Mouse (Mus musculus): ENCODE data around the gene Slc6a1.
A peak's percentile ranks its signal among the peaks of the same experiment; 100 is the strongest.

Gene Slc6a1

GRCm38 (mm10) chr6:114282469-114283277 is at the start of gene Slc6a1:
Gene Slc6a1, plus strand, starts transcription at chr6:114282635.
- DNase-seq (ENCODE audit: low read depth, low spot score): peak; percentile 71

DNA sequence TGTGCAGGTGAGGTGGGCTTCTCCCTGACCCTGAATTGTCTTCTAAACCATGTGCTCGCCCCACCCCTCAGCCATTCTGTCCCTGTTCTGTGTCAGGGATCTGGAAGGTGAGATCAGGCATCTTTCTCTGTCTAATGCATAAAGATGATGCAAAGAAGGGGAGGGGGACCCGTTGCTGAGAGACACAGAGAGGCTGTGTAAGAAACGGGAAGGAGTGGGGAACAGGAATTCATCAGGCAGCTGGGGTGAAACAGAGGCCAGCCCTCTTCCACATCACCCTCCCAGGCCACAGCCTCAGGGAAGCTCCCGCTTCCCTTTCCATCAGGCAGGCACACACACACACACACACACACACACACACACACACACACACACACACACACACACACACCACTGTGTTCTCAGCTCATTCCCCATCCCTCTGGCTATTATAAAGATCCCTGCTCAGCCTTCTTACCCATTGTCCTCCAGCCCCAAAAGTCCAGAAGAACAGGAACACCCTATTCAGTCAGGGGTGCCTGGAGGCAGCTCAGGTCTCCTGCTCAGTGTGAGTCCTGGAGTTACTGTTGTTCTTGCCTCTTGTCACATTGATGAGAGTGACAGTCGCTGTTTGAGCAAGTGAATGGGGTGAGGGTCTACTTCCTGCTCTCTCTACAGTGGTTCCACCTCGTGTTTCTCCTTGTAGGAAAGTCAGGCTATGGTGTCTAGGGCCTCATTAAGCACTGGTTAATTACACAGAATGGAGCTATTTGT is 43.4 kb upstream of the Slc6a1 start:
- no peak for DNase-seq (ENCODE audit: low read depth, low spot score)

- no peak for DNase-seq (ENCODE audit: low read depth, low spot score)
Observed at GRCm38 (mm10) chr6:114245665-114246064, 36.8 kb upstream of the Slc6a1 start.

DNA sequence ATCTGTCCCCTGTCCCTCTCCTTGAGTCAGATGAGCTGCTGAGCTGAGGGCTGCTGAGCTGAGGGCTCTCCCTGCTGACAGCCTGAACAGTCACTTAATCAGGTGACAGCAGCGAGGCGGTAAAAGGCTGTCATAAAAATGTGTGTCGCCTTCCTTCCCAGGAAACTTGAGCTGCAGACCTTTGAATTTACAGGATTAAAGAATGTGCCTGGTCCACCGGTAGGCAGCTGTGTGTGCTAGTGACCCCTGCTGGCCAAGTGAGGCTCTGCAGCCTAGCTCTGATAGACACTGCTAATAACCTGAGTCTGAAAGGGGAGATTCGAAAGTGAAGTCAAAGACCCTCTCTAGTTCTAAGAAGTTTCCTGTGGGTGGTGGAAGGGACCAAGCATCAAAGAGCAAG is 32.1 kb upstream of the Slc6a1 start:
- DNase-seq (ENCODE audit: low read depth, low spot score): peak; percentile 68

DNA sequence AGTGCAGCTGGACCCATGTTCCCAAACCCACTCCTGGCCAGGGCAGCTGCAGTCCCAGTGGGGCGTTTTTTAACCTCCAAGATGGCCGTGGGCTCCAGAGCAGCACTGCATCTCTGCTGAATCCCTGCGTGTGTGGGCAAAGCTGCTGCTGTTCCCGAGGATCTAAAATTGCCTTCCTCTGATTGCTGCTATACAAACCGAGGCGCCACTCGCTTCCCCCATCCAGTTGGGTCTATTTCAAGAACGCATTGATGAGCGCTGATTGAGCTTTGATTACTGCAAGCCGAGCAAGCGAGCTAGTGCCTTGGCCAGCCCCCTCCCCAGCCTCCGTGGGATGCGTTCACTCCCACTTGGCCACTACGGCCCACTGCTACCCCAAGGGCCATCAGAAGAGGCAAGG is 27.5 kb upstream of the Slc6a1 start:
- no peak for DNase-seq (ENCODE audit: low read depth, low spot score)

DNA sequence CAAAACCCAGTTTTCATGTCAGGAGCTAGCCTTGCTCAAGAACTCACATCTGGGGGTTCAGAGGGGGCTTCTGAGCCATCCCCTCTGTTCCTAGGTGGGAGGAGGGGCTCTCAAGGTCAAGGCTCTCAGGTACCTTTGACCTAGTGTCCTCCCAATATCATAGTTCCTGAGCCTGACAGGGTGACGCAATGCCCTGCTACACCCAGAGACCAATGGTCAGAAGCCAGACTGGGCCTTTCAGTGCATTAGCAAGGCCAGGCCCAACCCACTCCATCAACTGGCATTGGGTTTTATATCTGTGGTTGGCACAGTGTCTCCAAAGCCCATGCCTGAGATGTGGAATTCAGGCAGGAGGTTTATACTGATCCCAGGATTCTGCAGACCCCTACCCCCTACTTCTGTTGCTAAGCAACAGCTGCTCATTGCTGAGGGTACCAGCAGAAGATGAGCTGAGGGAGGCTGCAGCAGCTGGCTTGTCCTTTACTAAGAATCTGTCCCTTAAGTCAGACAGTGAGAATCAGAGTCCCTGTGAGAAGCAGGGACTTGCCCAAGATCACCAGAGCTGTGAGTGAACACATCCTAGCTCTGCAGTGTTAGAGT is 24.6 kb upstream of the Slc6a1 start:
- DNase-seq (ENCODE audit: low read depth, low spot score): no peak

GRCm38 (mm10) chr6:114258661-114259193 is 23.7 kb upstream of the Slc6a1 start:
- no peak for DNase-seq (ENCODE audit: low read depth, low spot score)

DNA sequence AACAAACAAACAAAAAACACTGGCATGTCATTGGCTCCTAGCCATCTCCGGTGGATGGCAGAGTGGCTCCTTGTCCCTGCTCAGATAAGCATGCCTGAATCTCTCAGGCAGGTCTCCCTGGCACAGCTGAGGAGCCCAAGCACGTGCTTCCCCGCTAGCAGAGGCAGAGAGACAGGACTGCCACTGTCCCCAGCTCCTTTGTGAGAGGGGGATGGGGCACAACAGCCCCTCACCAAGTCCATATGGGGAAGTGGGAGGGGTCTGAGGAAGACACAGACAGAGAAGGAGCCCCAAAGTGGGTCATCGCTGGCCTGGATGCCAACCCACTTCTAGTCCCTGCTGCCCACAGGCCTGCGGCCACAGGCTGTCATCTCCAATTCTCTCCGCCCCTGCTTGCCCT is 20.8 kb upstream of the Slc6a1 start:
- peak; percentile 54 for DNase-seq (ENCODE audit: low read depth, low spot score)

GRCm38 (mm10) chr6:114264010-114264409 is 18.4 kb upstream of the Slc6a1 start:
- DNase-seq (ENCODE audit: low read depth, low spot score): no peak

GRCm38 (mm10) chr6:114264426-114264825 is 18.0 kb upstream of the Slc6a1 start:
- DNase-seq (ENCODE audit: low read depth, low spot score): no peak

GRCm38 (mm10) chr6:114266273-114266672 is 16.2 kb upstream of the Slc6a1 start:
- DNase-seq (ENCODE audit: low read depth, low spot score): no peak

DNA sequence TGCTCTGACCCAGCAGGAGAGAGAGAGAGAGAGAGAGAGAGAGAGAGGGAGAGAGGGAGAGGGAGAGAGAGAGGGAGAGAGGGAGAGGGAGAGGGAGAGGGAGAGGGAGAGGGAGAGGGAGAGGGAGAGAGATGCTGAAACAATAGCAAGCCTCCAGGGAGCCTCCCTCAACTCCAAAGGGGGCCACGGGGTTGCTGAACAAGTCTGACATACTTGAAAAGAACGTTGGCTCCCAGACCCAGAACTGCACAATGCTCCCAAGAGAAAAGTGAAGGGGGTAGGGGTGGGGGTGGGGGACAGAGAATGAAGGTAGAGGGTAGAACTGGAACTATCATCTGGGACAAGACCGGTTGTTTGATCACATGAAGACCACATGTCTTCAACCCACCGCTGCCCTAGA is 14.5 kb upstream of the Slc6a1 start:
- DNase-seq (ENCODE audit: low read depth, low spot score): no peak

GRCm38 (mm10) chr6:114269589-114269988 is 12.8 kb upstream of the Slc6a1 start:
- no peak for DNase-seq (ENCODE audit: low read depth, low spot score)

DNA sequence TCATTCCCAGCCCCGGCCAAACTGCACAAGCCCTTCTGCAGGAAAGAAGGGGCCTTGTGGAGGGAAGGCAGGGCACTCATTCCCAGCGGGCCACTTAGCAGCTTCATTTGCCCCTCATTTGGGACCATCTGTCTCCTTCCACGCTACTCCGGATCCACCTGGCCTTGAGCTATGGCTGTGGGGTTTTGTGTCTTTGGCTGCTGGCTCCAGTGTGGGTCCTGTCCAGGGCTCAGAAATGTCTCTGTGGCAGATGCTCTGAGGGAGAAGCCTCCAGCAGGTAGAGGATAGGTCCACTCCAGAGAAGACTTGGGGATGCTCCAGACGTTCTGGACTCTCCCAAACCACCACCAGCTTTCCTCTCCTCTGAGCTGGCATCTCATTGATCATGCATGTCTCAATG is 11.6 kb upstream of the Slc6a1 start:
- no peak for DNase-seq (ENCODE audit: low read depth, low spot score)

DNA sequence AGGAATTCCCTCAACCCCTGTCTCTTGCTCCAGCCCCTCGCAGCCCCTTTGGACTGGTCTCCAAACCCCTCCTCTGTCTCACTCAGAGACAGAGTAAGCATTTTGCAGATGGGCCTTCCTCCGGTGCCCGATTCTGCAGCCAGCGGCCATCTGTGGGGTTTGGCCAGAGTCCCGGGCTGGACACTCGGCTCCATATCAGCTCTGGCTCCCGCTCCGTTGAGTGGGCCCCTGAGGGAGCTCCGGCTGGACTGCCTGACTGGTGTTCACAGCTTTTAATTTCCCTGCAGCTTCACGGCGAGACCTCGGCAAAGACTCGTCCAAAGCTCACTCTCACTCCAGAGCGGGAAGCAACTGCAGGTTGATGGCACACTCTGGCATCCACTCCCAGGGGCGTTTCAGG is 10.2 kb upstream of the Slc6a1 start:
- DNase-seq (ENCODE audit: low read depth, low spot score): no peak

- DNase-seq (ENCODE audit: low read depth, low spot score): no peak
Observed at GRCm38 (mm10) chr6:114273997-114274728, 8.3 kb upstream of the Slc6a1 start.

DNA sequence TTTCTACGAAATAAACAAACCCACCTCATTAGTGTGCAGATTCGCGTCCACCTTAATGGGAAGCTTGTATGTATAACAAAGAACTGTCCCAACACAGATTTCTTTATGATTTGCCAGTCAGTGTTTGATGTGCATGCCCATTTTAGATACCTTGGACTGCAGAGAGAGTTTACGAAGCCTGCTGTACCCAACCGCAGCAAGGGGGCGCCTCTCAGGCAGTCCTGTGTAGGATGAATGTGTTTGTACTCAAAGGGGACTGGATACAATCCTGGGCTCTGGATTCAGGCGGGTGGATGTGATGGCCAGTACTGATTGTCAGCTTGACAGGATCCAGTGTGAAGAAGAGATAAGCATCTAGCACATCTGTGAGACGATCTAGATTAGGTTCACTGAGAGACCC is 6.6 kb upstream of the Slc6a1 start:
- DNase-seq (ENCODE audit: low read depth, low spot score): no peak

- DNase-seq (ENCODE audit: low read depth, low spot score): no peak
Observed at GRCm38 (mm10) chr6:114283278-114283770, 889 bp downstream of the Slc6a1 start.

DNA sequence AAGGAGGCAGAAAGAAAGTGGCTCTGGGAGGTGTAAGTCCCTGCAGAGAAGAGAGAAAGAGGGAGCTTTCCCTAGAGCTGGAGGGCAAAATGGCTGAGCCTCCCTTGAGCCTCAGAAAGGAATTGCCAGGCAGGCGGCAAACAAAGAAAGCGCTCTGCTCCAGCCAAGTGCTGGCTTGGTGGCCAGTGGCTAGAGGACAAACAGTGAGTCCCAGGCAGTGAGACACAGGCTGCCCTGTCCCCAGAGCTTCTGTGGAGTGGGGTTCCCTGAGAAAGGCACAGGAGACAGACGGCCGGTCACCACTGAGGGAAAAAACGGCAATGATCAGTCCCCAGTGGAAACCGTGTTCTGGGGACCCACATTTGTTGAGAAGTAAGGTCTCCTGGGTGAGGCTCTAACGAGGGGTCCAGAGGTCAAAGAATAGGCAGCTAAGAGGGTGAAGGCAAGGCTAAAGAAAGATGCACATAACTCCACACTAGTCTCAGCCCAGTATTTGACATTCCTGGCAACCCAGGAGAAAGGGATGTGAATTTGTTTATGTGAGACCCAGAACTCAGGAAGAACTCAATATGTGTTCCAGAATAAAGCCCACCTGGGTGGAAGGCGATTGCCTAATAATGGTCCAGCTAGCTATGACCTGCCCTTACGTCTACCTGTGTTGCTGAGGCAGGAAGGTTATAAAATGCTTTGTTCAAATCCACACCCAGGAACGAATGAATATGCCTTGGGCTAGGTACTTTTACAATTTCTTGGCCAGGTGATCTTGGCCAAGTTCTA is 1.7 kb downstream of the Slc6a1 start:
- DNase-seq (ENCODE audit: low read depth, low spot score): no peak

GRCm38 (mm10) chr6:114285424-114285823 is 3.0 kb downstream of the Slc6a1 start:
- DNase-seq (ENCODE audit: low read depth, low spot score): no peak

DNA sequence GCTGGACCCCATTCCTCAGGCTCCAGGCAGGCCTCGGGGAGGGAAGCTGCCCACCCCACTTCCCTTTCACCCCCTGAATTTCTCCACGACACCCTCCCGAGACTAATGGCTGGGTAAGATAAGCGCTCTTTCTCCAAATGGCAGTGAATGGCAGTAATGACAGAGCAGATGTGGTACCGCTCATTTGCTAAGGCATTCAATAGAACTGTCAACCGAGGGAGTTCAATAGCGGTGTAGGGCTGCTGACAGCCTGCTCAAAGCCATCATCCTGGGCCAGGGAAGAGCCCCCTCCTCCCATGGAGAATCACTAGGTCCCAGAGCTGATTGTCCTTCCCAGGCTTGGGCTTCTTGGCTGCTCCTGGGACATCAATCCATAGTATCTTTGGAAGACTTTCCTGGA is 6.7 kb downstream of the Slc6a1 start:
- DNase-seq (ENCODE audit: low read depth, low spot score): no peak
